Comparison of ENCODE assay signal across 14 mouse cellular contexts in the genomic region with DNA sequence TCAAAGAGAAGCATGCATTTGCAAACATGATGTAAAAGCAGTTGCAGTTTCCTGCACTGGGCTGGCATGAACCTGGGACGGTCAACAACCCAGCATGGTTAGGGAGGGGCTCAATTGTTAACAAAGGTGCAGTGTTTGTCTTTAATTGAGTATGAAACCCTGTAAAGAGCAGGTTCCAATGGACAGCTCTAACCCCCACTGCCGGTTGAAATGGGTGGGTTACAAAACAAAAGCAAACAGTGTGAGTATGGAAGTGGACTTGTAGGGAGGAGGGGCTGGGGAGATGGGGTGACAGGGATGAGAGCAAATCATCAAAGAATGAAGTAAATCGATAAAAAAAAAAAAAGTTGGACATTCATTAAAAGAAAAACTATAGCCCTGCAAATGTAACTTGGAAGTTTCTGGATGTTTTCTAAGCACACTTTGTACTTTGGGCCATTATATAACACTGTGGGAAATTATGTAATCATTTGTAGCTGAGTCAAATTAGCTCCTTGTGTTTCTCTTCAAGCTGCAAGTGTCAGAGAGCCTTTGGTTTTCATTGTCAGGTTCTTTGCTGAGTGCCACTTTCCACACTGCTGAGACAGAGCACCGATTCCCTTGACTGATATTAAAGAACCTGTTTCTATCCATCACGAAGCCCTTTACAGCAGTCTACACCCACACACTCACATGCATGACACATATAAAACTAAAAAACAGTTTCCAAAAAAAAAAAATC. TPM values are rescaled to one million over a fixed set of nuclear protein-coding genes. Genes with fewer than 3 reads are reported as not detected.
DNase-seq lines count a peak whose midpoint lies in the region; ATAC-seq and TF ChIP-seq lines count a peak whose summit lies in the region.
"Had no signal": no experiment of that assay in that cellular context is flagged by ENCODE, and none has a peak within 500 bp of the region (broad histone marks: within the 10 kb centered on the region; RNA-seq: fewer than 3 reads in every experiment).

No protein-coding gene starts in this region.

- H3K4me3 ChIP-seq in testis, adult 2 months (ENCODE audit: control insufficient read depth, low read depth, low read length) = no peak overlapping the region
- H3K4me3 ChIP-seq in liver, embryonic 12.5 days = no peak overlapping the region
- H3K4me3 ChIP-seq in stomach, postnatal 0 days (ENCODE audit: low read depth, low read length) = no peak overlapping the region
- H3K4me3 ChIP-seq in midbrain, embryonic 15.5 days = no peak overlapping the region

- DNase-seq in heart, adult 9 months (ENCODE audit: low spot score in 2 of 2) = peak; percentile 35 to 49
- DNase-seq in heart, postnatal 10 days = no peak
- DNase-seq in testis, postnatal 10 days (ENCODE audit: low spot score) = no peak
- DNase-seq in stomach, postnatal 0 days (ENCODE audit: low spot score) = peak; percentile 71
- no peak for DNase-seq in MN1 (ENCODE audit: low spot score)
- DNase-seq: adrenal gland, adult 2 months; embryo, embryonic 11 days; layer of hippocampus, postnatal 36 days; thymus, postnatal 14 days had no signal

- peak; percentile 61 for ATAC-seq in liver, embryonic 12.5 days
- ATAC-seq in stomach, postnatal 0 days (ENCODE audit: low FRiP score, low TSS enrichment) = peak; percentile 90
- no peak for ATAC-seq in midbrain, embryonic 15.5 days (replicated peaks)

- no peaks in the 10 kb centered on the region for H3K36me3 ChIP-seq in testis, adult 2 months (ENCODE audit: control insufficient read depth, insufficient read depth, low read length)
- no peaks in the 10 kb centered on the region for H3K36me3 ChIP-seq in liver, embryonic 12.5 days
- no peaks in the 10 kb centered on the region for H3K36me3 ChIP-seq in stomach, postnatal 0 days (ENCODE audit: control insufficient read depth, insufficient read depth, low read length)
- H3K36me3 ChIP-seq in midbrain, embryonic 15.5 days (replicated peaks) = 0 out of 2 replicates have a peak, but pooled peaks cover 1% of the 10 kb centered on the region

- peak overlapping the region; percentile 29; the same call in 1 of the 2 replicates for H3K27ac ChIP-seq in testis, adult 2 months (ENCODE audit: control insufficient read depth, insufficient read depth, low read depth, low read length)
- no peak overlapping the region for H3K27ac ChIP-seq in liver, embryonic 12.5 days
- no peak overlapping the region for H3K27ac ChIP-seq in stomach, postnatal 0 days (replicated peaks)
- H3K27ac ChIP-seq in midbrain, embryonic 15.5 days = no peak overlapping the region

- H3K9ac ChIP-seq in liver, embryonic 12.5 days = no peak overlapping the region
- no peak overlapping the region for H3K9ac ChIP-seq in stomach, postnatal 0 days (ENCODE audit: low read length)
- H3K9ac ChIP-seq in midbrain, embryonic 15.5 days = no peak overlapping the region

- intact Hi-C loops in heart, postnatal 10 days (cut with DNase I) = no loop called here

- TF ChIP-seq CTCF in testis, adult 2 months (IDR thresholded peaks at IDR 0.05; ENCODE audit: control insufficient read depth, insufficient read depth, insufficient replicate concordance, low read depth, low read length) = no peak
- no peak for TF ChIP-seq CTCF in stomach, postnatal 0 days (IDR thresholded peaks at IDR 0.05; ENCODE audit: low read depth)

- TF ChIP-seq POLR2A in testis, adult 2 months (IDR thresholded peaks at IDR 0.05; ENCODE audit: control insufficient read depth, low read depth, low read length) = no peak

- TF ChIP-seq EP300 in stomach, postnatal 0 days (optimal IDR thresholded peaks at IDR 0.05) = no peak

- no peaks in the 10 kb centered on the region for H3K9me3 ChIP-seq in liver, embryonic 12.5 days (replicated peaks)
- no peaks in the 10 kb centered on the region for H3K9me3 ChIP-seq in stomach, postnatal 0 days (ENCODE audit: control insufficient read depth, low read length)
- H3K9me3 ChIP-seq in midbrain, embryonic 15.5 days = no peaks in the 10 kb centered on the region

- 64% methylated on average over 5 of the region's 5 CpGs for WGBS in liver, embryonic 12.5 days (ENCODE audit: insufficient replicate concordance)
- WGBS in stomach, postnatal 0 days = 52% methylated on average over 5 of the region's 5 CpGs
- 59% methylated on average over 5 of the region's 5 CpGs for WGBS in midbrain, embryonic 15.5 days

- no peak overlapping the region for H3K4me2 ChIP-seq in liver, embryonic 12.5 days
- H3K4me2 ChIP-seq in stomach, postnatal 0 days (replicated peaks; ENCODE audit: low read depth) = no peak overlapping the region
- no peak overlapping the region for H3K4me2 ChIP-seq in midbrain, embryonic 15.5 days

- no peaks in the 10 kb centered on the region for H3K4me1 ChIP-seq in testis, adult 2 months (ENCODE audit: control insufficient read depth, insufficient read depth, low read length)
- no peaks in the 10 kb centered on the region for H3K4me1 ChIP-seq in liver, embryonic 12.5 days
- no peaks in the 10 kb centered on the region for H3K4me1 ChIP-seq in stomach, postnatal 0 days (replicated peaks; ENCODE audit: control insufficient read depth, insufficient read depth)
- H3K4me1 ChIP-seq in midbrain, embryonic 15.5 days = no peaks in the 10 kb centered on the region

- H3K27me3 ChIP-seq in testis, adult 2 months (ENCODE audit: control insufficient read depth, insufficient read depth, low read length) = no peaks in the 10 kb centered on the region
- no peaks in the 10 kb centered on the region for H3K27me3 ChIP-seq in liver, embryonic 12.5 days (replicated peaks)
- H3K27me3 ChIP-seq in stomach, postnatal 0 days (ENCODE audit: control insufficient read depth, insufficient read depth, low read length) = no peaks in the 10 kb centered on the region
- no peaks in the 10 kb centered on the region for H3K27me3 ChIP-seq in midbrain, embryonic 15.5 days (replicated peaks)
- H3K27me3 ChIP-seq: CH12.LX had no signal

RNA-seq across cellular contexts. Expression of gene Gsta3, which starts 8.5 kb away (rescaled TPM):
- 1 to 10 TPM; 1.5 to 1.7 TPM for total RNA-seq in heart, postnatal 10 days (2021)
- 14.8 and 15.7 TPM in 2 replicates for polyA plus RNA-seq in testis, adult 2 months (2012; rRNA removed)
- 5.4 and 5.6 TPM in 2 replicates for polyA plus RNA-seq in liver, embryonic 12.5 days (2016; fragmentation: Nextera tagmentation; extraction: Ambion mirVana)
- 71.7 and 77.2 TPM in 2 replicates for polyA plus RNA-seq in stomach, postnatal 0 days (2015; fragmentation: Nextera tagmentation; extraction: Ambion mirVana)
- 0.25 and 0.33 TPM in 2 replicates for polyA plus RNA-seq in midbrain, embryonic 15.5 days (2015; fragmentation: Nextera tagmentation; extraction: Ambion mirVana)
- total RNA-seq: CH12.LX; midbrain, postnatal 0 days had no signal

RNA-seq across cellular contexts. Expression of gene Tmem14a, which starts 13.5 kb away (rescaled TPM):
- total RNA-seq in heart, postnatal 10 days (2021) = 1 to 10 TPM; 3.1 to 4.6 TPM
- 0.74 and 1.1 TPM in 2 replicates for polyA plus RNA-seq in testis, adult 2 months (2012; rRNA removed)
- 4.2 and 4.9 TPM in 2 replicates for polyA plus RNA-seq in liver, embryonic 12.5 days (2016; fragmentation: Nextera tagmentation; extraction: Ambion mirVana)
- polyA plus RNA-seq in stomach, postnatal 0 days (2015; fragmentation: Nextera tagmentation; extraction: Ambion mirVana) = 9.9 and 10.9 TPM in 2 replicates
- polyA plus RNA-seq in midbrain, embryonic 15.5 days (2015; fragmentation: Nextera tagmentation; extraction: Ambion mirVana) = 15.5 and 16.3 TPM in 2 replicates

Comparison
In these comparisons a context has a peak if more than half of its experiments do, and no peak if none do; other contexts are left out.
1. DNase-seq: peak in heart, adult 9 months (2 of 2) and stomach, postnatal 0 days (single experiment); none in heart, postnatal 10 days (0 of 2), testis, postnatal 10 days (single experiment) and MN1 (single experiment).